Comparison of ENCODE assay signal across 10 mouse cellular contexts in the genomic region with DNA sequence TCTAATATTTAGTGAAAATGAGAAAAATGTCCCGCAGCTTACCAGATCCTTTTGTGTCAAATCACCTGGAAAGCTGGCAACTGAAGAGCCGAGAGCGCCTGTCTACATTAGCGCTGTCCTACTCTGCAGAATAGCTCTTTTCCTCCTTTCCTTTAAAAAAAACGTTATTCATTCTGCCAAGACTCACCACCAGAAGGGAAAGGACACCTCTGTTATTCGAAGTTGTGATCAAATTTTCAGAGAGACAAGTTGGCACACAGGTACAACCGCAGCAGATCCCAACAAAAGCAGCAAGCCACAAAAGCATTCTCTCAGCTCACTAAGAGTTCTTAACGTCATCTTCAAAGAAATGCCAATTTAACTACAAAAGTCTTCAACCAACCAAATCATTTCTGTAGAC. TPM values are rescaled to one million over a fixed set of nuclear protein-coding genes. Genes with fewer than 3 reads are reported as not detected.
DNase-seq lines count a peak whose midpoint lies in the region; ATAC-seq and TF ChIP-seq lines count a peak whose summit lies in the region.
"Had no signal": no experiment of that assay in that cellular context is flagged by ENCODE, and none has a peak within 500 bp of the region (broad histone marks: within the 10 kb centered on the region; RNA-seq: fewer than 3 reads in every experiment).

No protein-coding gene starts in this region.

- ATAC-seq in kidney, embryonic 16.5 days (ENCODE audit: low FRiP score, low TSS enrichment) = no peak
- no peak for ATAC-seq in intestine, embryonic 16.5 days
- no peak for ATAC-seq in neural tube, embryonic 12.5 days (ENCODE audit: low FRiP score, low read depth)
- ATAC-seq: Patski had no signal

- H3K9me3 ChIP-seq in kidney, embryonic 16.5 days (ENCODE audit: low read length) = peaks cover 7% of the 10 kb centered on the region; the same call in 1 of the 2 replicates
- H3K9me3 ChIP-seq in intestine, embryonic 16.5 days (ENCODE audit: control insufficient read depth, low read length) = no peaks in the 10 kb centered on the region
- H3K9me3 ChIP-seq in neural tube, embryonic 12.5 days = 0 out of 2 replicates have a peak, but pooled peaks cover 4% of the 10 kb centered on the region

- no peak for TF ChIP-seq CTCF in kidney, adult 2 months (conservative IDR thresholded peaks at IDR 0.05; ENCODE audit: insufficient read depth, insufficient read length, low read depth, low read length)
- no peak for TF ChIP-seq CTCF in embryonic fibroblast, embryonic 13.5 days (IDR thresholded peaks at IDR 0.05; ENCODE audit: borderline replicate concordance, insufficient read depth, low read length)

- peak overlapping the region; percentile 95 for H3K4me3 ChIP-seq in kidney, embryonic 16.5 days (ENCODE audit: low read length)
- no peak overlapping the region for H3K4me3 ChIP-seq in kidney, adult 2 months (ENCODE audit: insufficient read depth, low read depth, low read length)
- peak overlapping the region; percentile 5; the same call in 1 of the 2 replicates for H3K4me3 ChIP-seq in embryonic fibroblast, embryonic 13.5 days (ENCODE audit: insufficient read depth, low read length)
- H3K4me3 ChIP-seq in intestine, embryonic 16.5 days (ENCODE audit: low read length) = peak overlapping the region; percentile 11
- peak overlapping the region; percentile 93 for H3K4me3 ChIP-seq in neural tube, embryonic 12.5 days

- H3K27me3 ChIP-seq in kidney, embryonic 16.5 days (ENCODE audit: insufficient read depth, low read length) = no peaks in the 10 kb centered on the region
- H3K27me3 ChIP-seq in kidney, adult 2 months (replicated peaks; ENCODE audit: control insufficient read depth, insufficient read depth, low read length) = no peaks in the 10 kb centered on the region
- H3K27me3 ChIP-seq in intestine, embryonic 16.5 days (replicated peaks; ENCODE audit: control insufficient read depth, insufficient read depth, low read length) = no peaks in the 10 kb centered on the region
- no peaks in the 10 kb centered on the region for H3K27me3 ChIP-seq in neural tube, embryonic 12.5 days (replicated peaks)
- H3K27me3 ChIP-seq: Patski had no signal

- WGBS in kidney, embryonic 16.5 days = 62% methylated on average over 8 of the region's 8 CpGs
- WGBS in kidney, adult 2 months = 48% methylated on average over 8 of the region's 8 CpGs
- 68% methylated on average over 8 of the region's 8 CpGs for WGBS in intestine, embryonic 16.5 days
- 73% methylated on average over 8 of the region's 8 CpGs for WGBS in neural tube, embryonic 12.5 days

- no peak for TF ChIP-seq POLR2A in kidney, adult 2 months (IDR thresholded peaks at IDR 0.05; ENCODE audit: low read depth, low read length)
- no peak for TF ChIP-seq POLR2A in embryonic fibroblast, embryonic 13.5 days (IDR thresholded peaks at IDR 0.05; ENCODE audit: low read depth, low read length)

- H3K27ac ChIP-seq in kidney, embryonic 16.5 days (ENCODE audit: low read length) = no peak overlapping the region
- H3K27ac ChIP-seq in kidney, adult 2 months (ENCODE audit: insufficient read depth, low read depth, low read length) = no peak overlapping the region
- no peak overlapping the region for H3K27ac ChIP-seq in embryonic fibroblast, embryonic 13.5 days (ENCODE audit: insufficient read depth, low read length)
- no peak overlapping the region for H3K27ac ChIP-seq in intestine, embryonic 16.5 days (ENCODE audit: low read length)
- H3K27ac ChIP-seq in neural tube, embryonic 12.5 days = no peak overlapping the region

- H3K4me2 ChIP-seq in kidney, embryonic 16.5 days (replicated peaks; ENCODE audit: low read depth, low read length) = peak overlapping the region; percentile 70
- peak overlapping the region; percentile 75 for H3K4me2 ChIP-seq in intestine, embryonic 16.5 days (ENCODE audit: low read depth, low read length)
- H3K4me2 ChIP-seq in neural tube, embryonic 12.5 days (replicated peaks) = peak overlapping the region; percentile 75

- H3K9ac ChIP-seq in kidney, embryonic 16.5 days (replicated peaks; ENCODE audit: low read length) = 0 out of 2 replicates have a peak overlapping the region, but pooled peaks have one; percentile 26
- no peak overlapping the region for H3K9ac ChIP-seq in intestine, embryonic 16.5 days (ENCODE audit: low read depth, low read length)
- no peak overlapping the region for H3K9ac ChIP-seq in neural tube, embryonic 12.5 days

- no peak for DNase-seq in kidney, adult 2 months
- DNase-seq in ovary, postnatal 14 days (ENCODE audit: low spot score) = no peak
- no peak for DNase-seq in adrenal gland, adult (ENCODE audit: inconsistent age in 2 of 2, low spot score in 1 of 2)
- no peak for DNase-seq in kidney, postnatal 14 days
- DNase-seq: spleen, adult 18-20 months had no signal

- H3K4me1 ChIP-seq in kidney, embryonic 16.5 days (ENCODE audit: insufficient read depth, low read length) = peaks cover 33% of the 10 kb centered on the region
- peaks cover 9% of the 10 kb centered on the region for H3K4me1 ChIP-seq in kidney, adult 2 months (ENCODE audit: control insufficient read depth, insufficient read depth, low read length)
- H3K4me1 ChIP-seq in embryonic fibroblast, embryonic 13.5 days (ENCODE audit: control insufficient read depth, insufficient read depth, low read length) = peaks cover 4% of the 10 kb centered on the region
- H3K4me1 ChIP-seq in intestine, embryonic 16.5 days (ENCODE audit: control insufficient read depth, insufficient read depth, low read length) = peaks cover 24% of the 10 kb centered on the region
- peaks cover 11% of the 10 kb centered on the region; the same call in 1 of the 2 replicates for H3K4me1 ChIP-seq in neural tube, embryonic 12.5 days

- H3K36me3 ChIP-seq in kidney, embryonic 16.5 days (ENCODE audit: insufficient read depth, low read length) = peaks cover 24% of the 10 kb centered on the region
- no peaks in the 10 kb centered on the region for H3K36me3 ChIP-seq in kidney, adult 2 months (ENCODE audit: control insufficient read depth, insufficient read depth, low read length)
- peaks cover 15% of the 10 kb centered on the region; the same call in 1 of the 2 replicates for H3K36me3 ChIP-seq in intestine, embryonic 16.5 days (ENCODE audit: control insufficient read depth, insufficient read depth, low read length)
- peaks cover 28% of the 10 kb centered on the region for H3K36me3 ChIP-seq in neural tube, embryonic 12.5 days

RNA-seq across cellular contexts. Expression of a gene that starts 4.2 kb away (rescaled TPM):
- polyA plus RNA-seq in kidney, embryonic 16.5 days (2015; fragmentation: Nextera tagmentation; extraction: Ambion mirVana) = 24.0 and 25.9 TPM in 2 replicates
- polyA plus RNA-seq in kidney, adult 2 months (2012; rRNA removed) = 11.5 and 11.8 TPM in 2 replicates
- polyA plus RNA-seq in embryonic fibroblast, embryonic 13.5 days (2011; ENCODE audit: insufficient read length, low read depth, missing spikeins) = 22.9 and 29.6 TPM in 2 replicates
- polyA plus RNA-seq in intestine, embryonic 16.5 days (2015; fragmentation: Nextera tagmentation; extraction: Ambion mirVana) = 12.4 and 12.6 TPM in 2 replicates
- polyA plus RNA-seq in neural tube, embryonic 12.5 days (2016; fragmentation: Nextera tagmentation; extraction: Ambion mirVana) = 32.1 and 32.4 TPM in 2 replicates
